Mouse (Mus musculus) monocyte, adult 5-6 weeks (primary cell): Measurements from ENCODE around the gene Il10ra. TPM values are rescaled to one million over a fixed set of nuclear protein-coding genes. Genes with fewer than 3 reads are reported as not detected.

Experiments used
- ATAC-seq: fragments of 153-309, 156-312 bp; replicated peaks from 2 replicates; pipeline ENCODE4 v1.8.0; 2017; ENCODE audit warnings: mild to moderate bottlenecking; ENCODE audit not compliant: low TSS enrichment, insufficient number of reproducible peaks, severe bottlenecking, poor library complexity, low FRiP score
- total RNA-seq: library from RNA; stranded (forward); fragments of 200-1000, 200-491, 200-594 nt; gene quantifications from 3 replicates; pipeline ENCODE4 v1.2.3, GENCODE M21; 2017

Il10ra gene
- total RNA-seq, 1 experiment from 2014 or later, result 369 TPM

DNA sequence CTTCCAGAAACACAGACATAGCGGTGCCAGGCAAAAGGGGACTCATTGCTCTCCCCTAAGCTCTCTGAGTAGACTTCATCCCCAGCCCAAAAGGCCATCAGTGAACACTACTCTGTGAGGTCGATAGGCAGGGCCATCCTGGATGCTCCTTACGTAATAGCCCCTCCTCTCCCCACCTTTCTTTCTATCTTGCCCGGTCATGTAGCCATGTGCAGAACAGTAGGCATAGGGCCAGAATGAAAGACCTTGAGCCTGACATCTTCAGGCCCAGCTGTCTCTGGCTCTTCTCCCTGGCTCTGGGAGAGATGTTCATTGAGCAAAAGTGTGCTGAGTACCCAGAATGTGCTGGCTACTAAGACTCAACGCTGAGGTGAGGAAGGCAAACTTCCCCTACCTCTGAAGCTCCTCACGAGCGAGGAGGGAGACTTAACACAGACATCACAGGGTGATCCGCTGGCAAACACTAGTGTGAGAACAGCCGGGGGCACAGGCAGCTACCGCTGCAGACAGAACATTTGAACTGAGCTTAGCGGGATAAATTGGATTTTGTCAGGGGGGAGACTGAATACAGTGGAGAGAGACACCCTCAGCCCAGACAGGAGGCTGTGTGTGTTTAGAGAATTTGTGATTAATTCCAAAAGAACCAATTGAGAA, 53.3 kb downstream of the Il10ra start:
- ATAC-seq, result no peak

DNA sequence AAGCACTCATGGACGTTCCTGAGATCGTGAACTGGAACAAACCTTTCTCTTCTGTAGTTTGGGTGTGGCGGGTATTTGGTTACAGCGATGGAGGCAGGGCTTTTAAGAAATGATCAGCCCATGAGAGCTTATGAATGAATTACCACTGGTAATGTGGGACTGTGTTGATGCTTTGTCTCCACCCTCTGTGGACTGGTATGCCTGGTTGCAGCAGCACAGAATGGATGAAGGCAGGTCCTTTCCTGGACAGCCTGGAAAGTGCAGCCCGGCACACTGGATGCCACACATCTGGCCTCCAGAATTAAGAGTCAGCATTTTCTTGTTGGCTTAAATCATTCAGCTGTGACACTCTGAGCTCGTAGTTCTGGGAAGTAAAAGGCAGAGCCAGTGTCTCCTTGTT, 56.9 kb downstream of the Il10ra start:
- no peak for ATAC-seq

DNA sequence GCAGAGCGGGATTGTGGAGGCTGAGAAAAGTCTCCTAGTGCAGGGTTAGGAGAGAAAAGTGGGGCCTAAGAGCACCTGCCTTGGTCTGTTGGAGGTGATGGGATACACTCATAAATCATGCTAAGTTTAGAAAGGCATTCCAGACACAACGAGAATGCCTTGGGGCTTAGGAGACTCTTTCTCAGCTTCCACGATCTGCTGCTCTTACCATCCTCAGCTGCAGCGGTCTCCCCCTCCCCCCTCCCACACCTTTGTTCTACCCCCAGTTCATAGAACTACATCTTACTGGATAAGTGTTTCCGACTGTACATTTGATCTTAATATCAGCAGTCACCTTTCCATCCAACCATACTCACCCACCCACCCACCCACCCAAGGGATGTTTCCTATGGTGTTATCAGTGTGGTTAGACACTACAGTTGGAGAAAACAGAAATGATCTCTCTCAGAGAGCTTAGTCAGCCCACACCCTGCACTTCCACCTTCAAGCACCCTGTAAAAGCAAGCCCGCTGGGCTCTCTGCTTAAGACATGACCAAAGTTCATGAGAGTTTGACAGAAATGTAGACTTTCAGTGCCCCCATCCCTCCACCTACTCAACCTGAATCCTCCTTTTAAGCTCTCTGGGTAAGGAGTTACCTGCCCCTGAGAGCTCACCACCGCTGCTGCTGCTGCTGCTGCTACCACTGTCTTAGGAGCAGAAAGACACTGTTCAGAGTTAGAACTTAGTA, 61.8 kb downstream of the Il10ra start:
- ATAC-seq, result no peak

DNA sequence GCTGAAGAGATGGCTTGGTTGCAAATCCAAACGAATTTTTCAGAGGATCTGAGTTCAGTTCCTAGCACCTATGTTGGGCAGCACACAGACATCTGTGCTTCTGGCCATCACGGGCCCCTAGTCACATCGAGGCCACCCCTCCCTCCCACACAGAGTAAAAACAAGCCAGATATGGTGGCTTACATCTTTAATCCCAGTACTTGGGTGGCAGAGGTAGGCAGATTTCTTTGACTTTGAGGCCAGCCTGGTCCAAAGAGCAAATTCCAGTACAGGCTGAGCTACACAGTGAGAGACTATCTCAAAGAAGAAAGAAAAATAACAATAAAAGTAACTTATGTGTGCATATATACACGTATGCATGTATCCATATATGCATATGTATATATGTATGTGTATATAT, 62.8 kb downstream of the Il10ra start:
- ATAC-seq, result no peak

DNA sequence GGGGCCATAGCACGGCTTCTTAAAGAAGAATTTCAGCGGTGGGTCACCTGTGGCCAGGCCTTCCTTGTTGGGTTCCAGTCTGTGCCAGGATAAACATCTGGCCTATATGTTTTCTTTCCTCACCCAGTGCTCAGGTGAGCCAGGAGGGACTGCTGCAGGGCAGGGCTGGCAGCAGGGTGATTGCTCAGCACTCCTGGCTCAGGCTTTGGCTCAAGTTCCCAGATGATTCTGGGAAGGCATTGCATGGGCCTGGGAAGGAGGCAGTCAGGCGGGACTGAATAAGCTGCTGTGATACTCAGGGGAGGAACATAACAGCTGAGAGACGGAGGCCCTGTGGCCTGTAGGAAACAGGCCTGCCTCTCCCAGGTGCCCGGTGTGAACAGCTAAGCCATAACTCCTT, 63.8 kb downstream of the Il10ra start:
- ATAC-seq, result no peak

Other genes with a start within 250 kb of the Il10ra start
- gene Mpzl2, start 229.3 kb downstream of the Il10ra start, total RNA-seq, result not detected in 3 replicates
- gene Mpzl3, start 214.0 kb downstream of the Il10ra start, total RNA-seq, result 5.0 to 6.5 TPM (median 5.9 TPM) in 3 replicates
- gene Jaml, start 190.0 kb downstream of the Il10ra start, total RNA-seq, result 3.2 to 7.0 TPM (median 5.8 TPM) in 3 replicates
- gene Scn2b, start 151.4 kb downstream of the Il10ra start, total RNA-seq, result 0.58 to 0.67 TPM in 2 of 3 replicates, not detected in the other
- not detected in 3 replicates for gene Scn4b, start 130.8 kb downstream of the Il10ra start, total RNA-seq
- gene BC049352, start 87.1 kb downstream of the Il10ra start, total RNA-seq, result 1.7 to 7.5 TPM (median 4.2 TPM) in 3 replicates
- not detected in 3 replicates for gene Tmprss4, start 65.1 kb downstream of the Il10ra start, total RNA-seq
- 0.68 to 2.6 TPM in 2 of 3 replicates, not detected in the other for gene Tmprss13, start 50.0 kb upstream of the Il10ra start, total RNA-seq
- not detected in 3 replicates for gene Fxyd6, start 101.0 kb upstream of the Il10ra start, total RNA-seq
- not detected in 3 replicates for gene Fxyd2, start 130.5 kb upstream of the Il10ra start, total RNA-seq
- not detected in 3 replicates for gene Dscaml1, start 157.5 kb upstream of the Il10ra start, total RNA-seq